Mouse (Mus musculus) CH12.LX (cell line): Measurements from ENCODE around the gene Ntrk3. TPM values are rescaled to one million over a fixed set of nuclear protein-coding genes. Genes with fewer than 3 reads are reported as not detected.

ENCODE experiments used
- DNase-seq: peaks from one replicate; pipeline ENCODE4 v3.0.0-alpha.2; 2013; ENCODE audit errors: extremely low read depth
- H3K27ac ChIP-seq: 2 replicates; pipeline ENCODE4 v1.5.1; 2012; ENCODE audit warnings: low read depth, mild to moderate bottlenecking, control low read depth, moderate library complexity; ENCODE audit not compliant: insufficient read depth
- H3K27me3 ChIP-seq: replicated peaks from 2 replicates; pipeline ENCODE3; 2012; ENCODE audit warnings: inconsistent platforms
- H3K36me3 ChIP-seq, 2 experiments: replicated peaks in 1 of 2; 2 replicates each; pipeline versions ENCODE3 to v1.6.1; 2012; ENCODE audit warnings: inconsistent platforms in 1 of 2, low read length in 1 of 2, mild to moderate bottlenecking in 1 of 2, mixed read lengths in 1 of 2, moderate library complexity in 1 of 2; ENCODE audit not compliant: control insufficient read depth in 1 of 2, insufficient read depth in 1 of 2
- H3K4me1 ChIP-seq, 2 experiments: 2 replicates each; pipeline ENCODE4 v1.6.1; 2012; ENCODE audit warnings: inconsistent platforms in 1 of 2, moderate library complexity in 1 of 2; ENCODE audit not compliant: insufficient read depth in 2 of 2, control insufficient read depth in 1 of 2
- H3K4me2 ChIP-seq: 2 replicates; pipeline ENCODE4 v1.6.1; 2012; ENCODE audit warnings: low read depth, mild to moderate bottlenecking, control low read depth; ENCODE audit not compliant: poor library complexity, insufficient read depth, severe bottlenecking
- H3K4me3 ChIP-seq, 3 experiments: fragments of 150-350 bp in 1 of 3; sonication (generic) in 1 of 3; replicated peaks in 1 of 3; 2 replicates each; pipeline versions ENCODE3 to v1.5.1; 2011 to 2012; ENCODE audit warnings: low read depth in 2 of 3, low read length in 2 of 3, mild to moderate bottlenecking in 2 of 3, moderate library complexity in 2 of 3, control low read depth in 1 of 3, improper control_type of control experiment in 1 of 3, inconsistent platforms in 1 of 3, mixed read lengths in 1 of 3; ENCODE audit not compliant: poor library complexity in 1 of 3
- H3K79me2 ChIP-seq: replicated peaks from 2 replicates; pipeline ENCODE4 v1.6.1; 2012; ENCODE audit warnings: mild to moderate bottlenecking, moderate library complexity; ENCODE audit not compliant: control insufficient read depth, poor library complexity, insufficient read depth, severe bottlenecking; ENCODE audit errors: extremely low read depth
- H3K9ac ChIP-seq: 2 replicates; pipeline ENCODE4 v1.6.1; 2012; ENCODE audit warnings: low read depth, mild to moderate bottlenecking, control low read depth, moderate library complexity; ENCODE audit not compliant: insufficient read depth
- H3K9me3 ChIP-seq: replicated peaks from 2 replicates; pipeline ENCODE3; 2012; ENCODE audit warnings: low read length, inconsistent platforms, mixed read lengths
- BHLHE40 ChIP-seq: IDR thresholded peaks from 2 replicates; pipeline ENCODE4 v1.6.1; 2011; ENCODE audit warnings: mild to moderate bottlenecking, low read depth, low read length, improper control_type of control experiment
- CHD1 ChIP-seq: IDR thresholded peaks from 2 replicates; pipeline ENCODE4 v1.6.1; 2012; ENCODE audit warnings: low read depth, low read length, improper control_type of control experiment, inconsistent platforms
- CHD2 ChIP-seq: IDR thresholded peaks from 2 replicates; pipeline ENCODE4 v1.6.1; 2011; ENCODE audit warnings: low read length, improper control_type of control experiment
- CTCF ChIP-seq, 2 experiments: IDR thresholded peaks in 1 of 2; conservative IDR thresholded peaks in 1 of 2; 2 replicates each; pipeline ENCODE4 v1.5.1; 2011 to 2012; ENCODE audit warnings: low read depth in 2 of 2, low read length in 2 of 2, improper control_type of control experiment in 1 of 2, inconsistent platforms in 1 of 2, mild to moderate bottlenecking in 1 of 2, moderate library complexity in 1 of 2
- ELF1 ChIP-seq: IDR thresholded peaks from 2 replicates; pipeline ENCODE4 v1.6.1; 2014; ENCODE audit warnings: low read depth, mild to moderate bottlenecking, inconsistent platforms, low read length, improper control_type of control experiment
- EP300 ChIP-seq: IDR thresholded peaks from 2 replicates; pipeline ENCODE4 v1.6.1; 2011; ENCODE audit warnings: low read length, improper control_type of control experiment
- ETS1 ChIP-seq: conservative IDR thresholded peaks from 2 replicates; pipeline ENCODE4 v1.6.1; 2012; ENCODE audit warnings: low read depth, mild to moderate bottlenecking, inconsistent platforms, low read length, improper control_type of control experiment, moderate library complexity
- HCFC1 ChIP-seq: IDR thresholded peaks from 2 replicates; pipeline ENCODE4 v1.6.1; 2012; ENCODE audit warnings: low read depth, mild to moderate bottlenecking, inconsistent platforms, low read length, improper control_type of control experiment
- JUN ChIP-seq: IDR thresholded peaks from 2 replicates; pipeline ENCODE4 v1.6.1; 2011; ENCODE audit warnings: low read depth, mild to moderate bottlenecking, low read length, improper control_type of control experiment, moderate library complexity; ENCODE audit not compliant: insufficient read depth
- KAT2A ChIP-seq: IDR thresholded peaks from 2 replicates; pipeline ENCODE4 v1.6.1; 2012; ENCODE audit warnings: low read length, improper control_type of control experiment, inconsistent platforms; ENCODE audit not compliant: insufficient replicate concordance
- MAFK ChIP-seq: IDR thresholded peaks from 2 replicates; pipeline ENCODE4 v1.6.1; 2011; ENCODE audit warnings: low read length, improper control_type of control experiment; ENCODE audit not compliant: insufficient replicate concordance
- MAZ ChIP-seq: IDR thresholded peaks from 2 replicates; pipeline ENCODE4 v1.6.1; 2012; ENCODE audit warnings: low read depth, mild to moderate bottlenecking, inconsistent platforms, low read length, improper control_type of control experiment, moderate library complexity
- NELFE ChIP-seq: IDR thresholded peaks from 2 replicates; pipeline ENCODE4 v1.6.1; 2011; ENCODE audit warnings: low read depth, low read length, improper control_type of control experiment
- NRF1 ChIP-seq: IDR thresholded peaks from 2 replicates; pipeline ENCODE4 v1.6.1; 2014; ENCODE audit warnings: low read depth, mild to moderate bottlenecking, inconsistent platforms, low read length, improper control_type of control experiment, moderate library complexity
- POLR2A ChIP-seq: IDR thresholded peaks from 2 replicates; pipeline ENCODE4 v1.6.1; 2011; ENCODE audit warnings: low read depth, mild to moderate bottlenecking, improper control_type of control experiment, low read length
- SIN3A ChIP-seq: IDR thresholded peaks from 2 replicates; pipeline ENCODE4 v1.6.1; 2012; ENCODE audit warnings: low read length, improper control_type of control experiment, inconsistent platforms
- TBP ChIP-seq: conservative IDR thresholded peaks from 2 replicates; pipeline ENCODE4 v1.6.1; 2011; ENCODE audit warnings: low read depth, low read length, improper control_type of control experiment
- UBTF ChIP-seq: IDR thresholded peaks from 2 replicates; pipeline ENCODE4 v1.6.1; 2012; ENCODE audit warnings: low read depth, mild to moderate bottlenecking, inconsistent platforms, low read length, improper control_type of control experiment, moderate library complexity
- ZC3H11A ChIP-seq: IDR thresholded peaks from 2 replicates; pipeline ENCODE4 v1.6.1; 2012; ENCODE audit warnings: low read depth, mild to moderate bottlenecking, inconsistent platforms, low read length, improper control_type of control experiment
- ZKSCAN1 ChIP-seq: IDR thresholded peaks from 2 replicates; pipeline ENCODE4 v1.6.1; 2012; ENCODE audit warnings: low read depth, inconsistent platforms, low read length, improper control_type of control experiment, borderline replicate concordance
- ZMIZ1 ChIP-seq: IDR thresholded peaks from 2 replicates; pipeline ENCODE4 v1.6.1; 2012; ENCODE audit warnings: low read depth, mild to moderate bottlenecking, inconsistent platforms, low read length, improper control_type of control experiment
- dilution Hi-C: fragments of 300-500 bp; cut with MboI; formaldehyde crosslinking; loops from 2 replicates; pipeline ENCODE4 v1.14.3; 2020; ENCODE audit warnings: low sequenced_read_pairs; ENCODE audit not compliant: extremely low pct_unique_long_range_greater_than_20kb, extremely low pct_ligation_motif_present
- in situ Hi-C: fragments of 300-500 bp; cut with MboI; formaldehyde crosslinking; loops from 3 replicates; pipeline ENCODE4 v1.14.3; 2019; ENCODE audit warnings: low sequenced_read_pairs, low pct_ligation_motif_present, low pct_unique_long_range_greater_than_20kb, mixed read lengths
- polyA plus RNA-seq: library from polyadenylated mRNA; unstranded; fragments of >175 nt; gene quantifications from 2 replicates; pipeline ENCODE4 v1.2.1, GENCODE M21; 2012; ENCODE audit warnings: low read depth; ENCODE audit not compliant: insufficient read length
- total RNA-seq, 2 experiments: library from RNA; depleted of rRNA; stranded (reverse); fragments of 300-350 nt in 1 of 2; fragments of >200 nt in 1 of 2; gene quantifications; 2 replicates each; pipeline ENCODE4 v1.2.3; 2012 to 2014

Ntrk3 gene
- total and polyA plus RNA-seq, 3 experiments, result 0.21 TPM; not detected in 2

GRCm38 (mm10) chr7:78769075-78769652, 31.4 kb upstream of the Ntrk3 start:
- Histone ChIP-seq H3K79me2 (no peaks in the 10 kb centered on the region), H3K4me1 (no peaks in the 10 kb centered on the region), H3K9ac (no peak overlapping the region)
- TF ChIP-seq CTCF (conservative IDR thresholded peaks at IDR 0.05 in 1 of 2, IDR thresholded peaks at IDR 0.05 in 1 of 2; ENCODE audit: low read depth in 2 of 2, low read length in 2 of 2) (no peak), BHLHE40 (no peak), KAT2A (no peak), NELFE (no peak), MAZ (no peak), ETS1 (no peak), MAFK (no peak), ZKSCAN1 (no peak), TBP (no peak), ZC3H11A (no peak)
- TF ChIP-seq, all 38 proteins: peak for 0
- Histone ChIP-seq H3K27ac (no peak overlapping the region), H3K4me2 (no peak overlapping the region), H3K36me3 (peaks cover 7 to 20% of the 10 kb centered on the region in 2 experiments), H3K4me3 (no peak overlapping the region), H3K27me3 (peaks cover 41% of the 10 kb centered on the region), H3K9me3 (no peaks in the 10 kb centered on the region)
- in situ Hi-C loops (no loop called here), dilution Hi-C loops (no loop called here)
- DNase-seq, result no peak

GRCm38 (mm10) chr7:78767929-78768531, 30.2 kb upstream of the Ntrk3 start:
- TF ChIP-seq JUN (no peak), NRF1 (no peak), ETS1 (no peak), HCFC1 (no peak), CTCF (conservative IDR thresholded peaks at IDR 0.05 in 1 of 2, IDR thresholded peaks at IDR 0.05 in 1 of 2; ENCODE audit: low read depth in 2 of 2, low read length in 2 of 2) (no peak), ZMIZ1 (no peak), MAFK (no peak), TBP (no peak), UBTF (no peak), CHD2 (no peak), SIN3A (no peak), MAZ (no peak), ELF1 (no peak), POLR2A (no peak), ZKSCAN1 (no peak), NELFE (no peak), BHLHE40 (no peak), EP300 (no peak), CHD1 (no peak)
- TF ChIP-seq, all 38 proteins: peak for 0

More at GRCm38 (mm10) chr7:78767929-78768531, 30.2 kb upstream of the Ntrk3 start:
- DNase-seq, result no peak
- peaks cover 2 to 9% of the 10 kb centered on the region in 2 experiments for H3K36me3 ChIP-seq
- H3K4me1 ChIP-seq, result no peaks in the 10 kb centered on the region
- H3K27me3 ChIP-seq, result peaks cover 52% of the 10 kb centered on the region
- H3K9ac ChIP-seq, result no peak overlapping the region
- dilution Hi-C loops, result no loop called here
- in situ Hi-C loops, result no loop called here
- no peak overlapping the region for H3K4me2 ChIP-seq
- H3K27ac ChIP-seq, result no peak overlapping the region
- no peak overlapping the region for H3K4me3 ChIP-seq
- H3K79me2 ChIP-seq, result no peaks in the 10 kb centered on the region
- no peaks in the 10 kb centered on the region for H3K9me3 ChIP-seq
